Mouse (Mus musculus) lung, embryonic 15.5 days (tissue): ENCODE measurements around the gene Ucp2. TPM values are rescaled to one million over a fixed set of nuclear protein-coding genes. Genes with fewer than 3 reads are reported as not detected.
"Not testable (repeated sequence)": the region's sequence is repeated elsewhere in the genome, so short reads cannot be mapped to it uniquely, and the experiment has no call there.

Experiments
- ATAC-seq: fragments of 200-750 bp; cut with Nextera tagmentation; 2 replicates; pipeline ENCODE4 v1.8.0; 2017; ENCODE audit warnings: moderate number of reproducible peaks, borderline replicate concordance; ENCODE audit not compliant: low FRiP score, low TSS enrichment; ENCODE audit errors: extremely low read depth
- H3K27ac ChIP-seq: fragments of 300-500 bp; sonication (generic); 2 replicates; pipeline ENCODE4 v1.5.1; 2015; ENCODE audit warnings: moderate library complexity, mild to moderate bottlenecking, inconsistent platforms
- H3K27me3 ChIP-seq: fragments of 300-500 bp; sonication (generic); 2 replicates; pipeline ENCODE4 v1.6.1; 2015; ENCODE audit warnings: inconsistent platforms
- H3K36me3 ChIP-seq: fragments of 300-500 bp; sonication (generic); 2 replicates; pipeline ENCODE4 v1.6.1; 2015; ENCODE audit warnings: inconsistent platforms
- H3K4me1 ChIP-seq: fragments of 300-500 bp; sonication (generic); 2 replicates; pipeline ENCODE4 v1.6.1; 2015; ENCODE audit warnings: inconsistent platforms
- H3K4me2 ChIP-seq: fragments of 300-500 bp; sonication (generic); 2 replicates; pipeline ENCODE4 v1.6.1; 2015; ENCODE audit warnings: inconsistent platforms, mild to moderate bottlenecking, moderate library complexity
- H3K4me3 ChIP-seq: fragments of 300-500 bp; sonication (generic); 2 replicates; pipeline ENCODE4 v1.5.1; 2015; ENCODE audit warnings: mild to moderate bottlenecking, inconsistent platforms
- H3K9ac ChIP-seq: fragments of 300-500 bp; sonication (generic); 2 replicates; pipeline ENCODE4 v1.6.1; 2015; ENCODE audit warnings: inconsistent platforms
- H3K9me3 ChIP-seq: fragments of 300-500 bp; sonication (generic); 2 replicates; pipeline ENCODE4 v1.6.1; 2016; ENCODE audit warnings: inconsistent platforms
- WGBS: fragments of 180-500 bp; shearing (Covaris S2); methylation state at CpG from one replicate; pipeline ENCODE4 v1.1.7; 2015; 5-methylcytosine and 5-hydroxymethylcytosine counted together
- polyA plus RNA-seq: library from polyadenylated mRNA; unstranded; fragments of >200 nt; fragmentation: Nextera tagmentation; extraction: Ambion mirVana; gene quantifications from 2 replicates; pipeline ENCODE4 v1.2.1, GENCODE M21; 2015

Gene Ucp2
- polyA plus RNA-seq, 1 experiment from 2014 or later = 279 TPM

DNA sequence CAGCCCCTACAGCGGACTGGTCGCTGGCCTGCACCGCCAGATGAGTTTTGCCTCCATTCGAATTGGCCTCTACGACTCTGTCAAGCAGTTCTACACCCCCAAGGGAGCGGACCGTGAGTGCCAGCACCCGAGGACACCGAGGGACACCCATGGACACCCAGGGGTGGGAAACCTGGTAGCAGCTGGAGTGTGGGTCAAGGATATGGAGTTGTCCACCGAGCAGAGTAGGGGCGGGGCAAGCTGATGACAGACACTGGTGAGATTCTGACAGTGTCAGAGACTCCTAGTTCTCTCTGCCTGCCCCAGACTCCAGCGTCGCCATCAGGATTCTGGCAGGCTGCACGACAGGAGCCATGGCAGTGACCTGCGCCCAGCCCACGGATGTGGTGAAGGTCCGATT lies 13.0 kb upstream of the Ucp2 start:
- Histone ChIP-seq H3K4me2 (no peak overlapping the region), H3K4me1 (no peaks in the 10 kb centered on the region), H3K9me3 (no peaks in the 10 kb centered on the region), H3K9ac (no peak overlapping the region), H3K36me3 (no peaks in the 10 kb centered on the region), H3K4me3 (no peak overlapping the region), H3K27me3 (no peaks in the 10 kb centered on the region), H3K27ac (no peak overlapping the region)
- 76% methylated on average over 17 of the region's 17 CpGs for WGBS
- no peak for ATAC-seq

DNA sequence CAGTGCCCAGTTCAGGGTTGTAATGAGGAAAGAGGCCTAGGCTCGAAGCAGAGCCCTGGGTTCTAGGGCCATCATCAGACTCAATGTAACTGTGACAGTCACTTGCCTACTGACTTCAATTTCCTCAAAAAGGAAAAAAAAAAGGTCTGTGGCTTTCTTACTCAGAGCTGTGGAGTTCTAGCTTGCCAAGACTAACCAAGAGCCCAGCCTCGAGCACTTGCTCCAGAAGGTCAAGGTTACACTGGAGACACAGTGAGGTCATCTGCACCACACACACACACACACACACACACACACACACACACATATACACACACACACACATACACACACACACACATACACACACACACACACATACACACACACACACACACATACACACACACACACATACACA lies 11.1 kb upstream of the Ucp2 start:
- not testable (repeated sequence) for H3K27me3 ChIP-seq, H3K4me3 ChIP-seq, H3K4me2 ChIP-seq, H3K9me3 ChIP-seq, H3K27ac ChIP-seq, H3K9ac ChIP-seq, H3K36me3 ChIP-seq, ATAC-seq, H3K4me1 ChIP-seq
- 68% methylated on average over 2 of the region's 2 CpGs for WGBS

DNA sequence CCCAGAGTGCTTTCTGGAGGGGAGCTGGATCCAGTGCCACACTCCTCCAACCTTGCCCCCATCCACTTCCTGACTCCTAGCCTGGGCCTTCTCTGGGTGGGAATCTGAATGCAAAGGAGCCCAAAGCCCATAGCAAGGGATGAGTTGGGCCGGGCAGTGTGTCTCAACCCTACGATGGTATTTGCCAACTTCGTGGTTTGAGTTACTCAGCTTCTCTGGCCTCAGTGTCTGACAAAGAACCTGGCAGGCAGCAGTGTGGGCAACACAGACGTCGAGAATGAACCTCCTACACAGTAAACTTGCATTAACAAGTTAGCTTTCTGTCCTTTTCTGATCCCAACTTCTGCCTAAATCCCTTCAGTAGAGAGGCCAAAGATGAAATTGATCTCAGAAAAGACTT lies 8.6 kb upstream of the Ucp2 start:
- peaks cover 10% of the 10 kb centered on the region; the same call in 1 of the 2 replicates for H3K4me1 ChIP-seq
- no peak overlapping the region for H3K4me3 ChIP-seq
- H3K4me2 ChIP-seq = no peak overlapping the region
- no peak overlapping the region for H3K9ac ChIP-seq
- no peak for ATAC-seq
- no peaks in the 10 kb centered on the region for H3K27me3 ChIP-seq
- H3K36me3 ChIP-seq = no peaks in the 10 kb centered on the region
- 82% methylated on average over 5 of the region's 5 CpGs for WGBS
- H3K27ac ChIP-seq = no peak overlapping the region
- H3K9me3 ChIP-seq = no peaks in the 10 kb centered on the region

DNA sequence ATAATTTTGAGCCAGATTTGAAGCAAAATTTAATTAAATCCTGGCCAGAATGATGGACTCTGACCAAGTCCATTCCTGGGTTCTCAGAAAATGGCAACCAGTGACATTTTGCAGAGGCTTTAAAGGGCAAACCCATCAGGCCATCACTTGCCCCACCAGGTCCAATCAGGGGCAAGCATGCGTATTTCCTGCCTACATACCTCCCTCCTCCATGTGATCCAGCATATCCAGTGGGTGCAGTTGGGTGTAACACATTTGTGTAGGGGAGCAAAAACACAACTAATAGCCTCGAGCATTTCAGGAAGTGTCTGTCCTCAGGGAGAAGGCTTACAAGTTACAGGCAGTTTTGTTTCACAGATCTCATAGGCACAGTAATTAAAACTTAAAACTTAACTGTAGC lies 5.8 kb upstream of the Ucp2 start:
- Histone ChIP-seq H3K4me1 (peaks cover 10% of the 10 kb centered on the region; the same call in 1 of the 2 replicates), H3K4me3 (no peak overlapping the region), H3K36me3 (no peaks in the 10 kb centered on the region), H3K27ac (no peak overlapping the region), H3K4me2 (no peak overlapping the region), H3K9ac (no peak overlapping the region), H3K27me3 (no peaks in the 10 kb centered on the region), H3K9me3 (no peaks in the 10 kb centered on the region)
- no peak for ATAC-seq
- WGBS = 67% methylated on average over 2 of the region's 2 CpGs

DNA sequence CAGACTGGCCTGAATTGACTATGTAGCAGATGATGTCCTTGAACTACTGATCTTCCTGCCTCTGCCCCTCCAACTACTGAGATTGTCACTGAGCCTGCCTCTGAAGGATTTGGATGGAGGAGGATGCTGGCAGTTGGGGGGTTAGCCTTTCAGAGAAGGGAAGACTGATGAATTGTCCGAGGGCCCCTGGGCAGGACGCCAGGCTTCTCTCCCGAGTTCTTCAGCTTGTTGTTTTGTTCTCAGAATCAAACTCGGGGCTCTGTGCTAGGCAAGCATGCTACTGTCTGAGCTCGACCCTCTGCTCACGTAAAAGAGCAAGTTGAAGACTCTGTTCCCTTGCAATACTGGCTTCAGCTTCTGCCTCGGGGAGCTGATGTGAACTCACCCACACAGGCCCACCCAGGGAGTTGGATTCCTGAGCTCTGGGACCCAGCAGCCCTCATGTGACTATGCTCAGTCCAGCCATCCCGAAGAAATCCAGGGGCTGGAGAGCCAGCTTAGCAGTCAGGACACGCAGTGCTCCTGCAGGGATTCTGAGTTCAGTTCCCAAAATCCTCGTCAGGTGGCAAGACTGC lies 4.6 kb upstream of the Ucp2 start:
- no peak for ATAC-seq
- Histone ChIP-seq H3K9ac (no peak overlapping the region), H3K4me3 (no peak overlapping the region), H3K27ac (no peak overlapping the region), H3K9me3 (no peaks in the 10 kb centered on the region), H3K4me2 (0 out of 2 replicates have a peak overlapping the region, but pooled peaks have one; percentile 3), H3K36me3 (no peaks in the 10 kb centered on the region), H3K4me1 (peaks cover 20% of the 10 kb centered on the region), H3K27me3 (no peaks in the 10 kb centered on the region)
- 24% methylated on average over 10 of the region's 10 CpGs for WGBS

DNA sequence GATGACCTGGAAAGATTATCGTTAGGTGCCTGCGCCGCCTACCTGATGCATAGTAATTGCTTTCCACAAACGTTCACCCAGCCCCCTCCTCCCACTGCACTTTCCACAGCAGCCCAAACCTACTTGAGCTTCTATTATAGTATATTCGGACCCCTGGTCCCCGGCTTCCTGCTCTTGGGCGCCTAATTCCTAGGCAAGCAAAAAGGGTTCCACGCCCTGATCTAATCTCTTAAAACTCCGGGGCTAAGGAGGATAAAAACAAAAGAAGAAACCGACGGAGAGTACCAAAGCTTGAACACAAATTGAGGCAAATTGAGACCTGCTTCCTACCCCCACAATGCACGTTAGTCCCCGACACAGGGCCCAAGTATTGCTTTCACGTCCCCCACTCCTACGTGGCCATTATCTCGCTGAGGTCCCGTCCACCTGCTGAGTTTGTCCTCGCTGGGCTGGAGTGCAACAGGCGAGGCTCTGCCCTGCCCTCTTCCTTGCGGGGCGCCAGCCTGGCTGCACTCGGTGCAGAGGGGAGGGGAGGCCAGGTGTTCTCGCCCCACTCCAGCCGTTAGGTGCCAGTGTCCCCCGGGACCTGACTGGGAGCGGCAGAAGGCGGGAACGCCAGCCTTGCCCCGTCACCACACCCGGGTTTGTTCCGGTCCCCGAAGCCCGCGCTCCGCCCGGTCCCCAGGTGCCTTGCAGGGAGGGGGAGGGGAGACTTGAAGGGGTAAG lies 583 bp upstream of the Ucp2 start:
- H3K9me3 ChIP-seq = no peaks in the 10 kb centered on the region
- 4% methylated on average over 33 of the region's 36 CpGs for WGBS
- H3K4me3 ChIP-seq = peak overlapping the region; percentile 57
- peak overlapping the region; percentile 86 for H3K27ac ChIP-seq
- peak; percentile 68 for ATAC-seq
- H3K4me2 ChIP-seq = peak overlapping the region; percentile 94
- H3K9ac ChIP-seq = peak overlapping the region; percentile 55
- no peaks in the 10 kb centered on the region for H3K27me3 ChIP-seq
- 0 out of 2 replicates have a peak, but pooled peaks cover 9% of the 10 kb centered on the region for H3K36me3 ChIP-seq
- H3K4me1 ChIP-seq = peaks cover 49% of the 10 kb centered on the region

DNA sequence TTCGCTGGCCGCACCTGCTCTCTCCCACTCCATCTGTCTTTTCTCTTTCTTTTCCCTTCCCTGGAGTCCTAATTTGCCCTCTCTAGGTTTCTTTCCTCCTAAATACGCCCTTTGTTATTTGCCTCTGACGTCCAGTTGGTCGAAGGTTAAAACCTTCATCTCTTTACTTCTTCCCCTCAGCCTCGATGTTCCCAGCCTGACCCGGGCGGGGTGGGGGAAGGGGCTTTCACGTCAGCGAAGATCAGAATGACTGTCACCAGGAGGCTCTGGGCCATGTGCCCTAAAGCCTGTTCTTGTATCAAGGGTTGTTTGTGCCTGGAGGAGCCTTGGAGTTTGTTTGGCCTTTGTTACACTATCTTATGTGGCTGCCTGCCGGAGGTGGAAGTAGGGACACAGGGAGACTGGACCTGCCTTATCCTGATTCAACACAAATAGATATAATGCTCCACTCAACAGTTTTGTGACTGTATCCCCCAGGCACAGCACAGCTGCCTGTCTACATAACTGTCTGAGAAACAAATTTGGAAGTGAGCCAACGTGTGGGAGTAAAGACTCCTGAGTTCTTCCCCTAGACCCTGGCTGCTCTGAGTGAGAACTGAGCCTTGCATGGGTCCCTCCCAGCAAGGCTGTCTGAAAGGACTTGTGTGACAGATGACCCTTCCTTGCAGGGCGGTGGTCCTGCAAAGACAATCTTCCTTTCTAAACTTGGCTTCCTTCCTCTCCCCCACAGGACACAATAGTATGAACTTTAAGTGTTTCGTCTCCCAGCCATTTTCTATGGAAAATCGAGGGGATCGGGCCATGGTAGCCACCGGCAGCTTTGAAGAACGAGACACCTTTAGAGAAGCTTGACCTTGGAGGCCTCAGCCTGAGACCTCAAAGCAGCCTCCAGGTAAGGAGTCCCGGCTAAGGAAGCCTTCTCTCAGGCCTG lies 612 bp downstream of the Ucp2 start:
- peak overlapping the region; percentile 86 for H3K27ac ChIP-seq
- no peaks in the 10 kb centered on the region for H3K9me3 ChIP-seq
- peaks cover 20% of the 10 kb centered on the region; the same call in 1 of the 2 replicates for H3K36me3 ChIP-seq
- H3K4me1 ChIP-seq = peaks cover 40% of the 10 kb centered on the region
- peak overlapping the region; percentile 94 for H3K4me2 ChIP-seq
- WGBS = 19% methylated on average over 19 of the region's 19 CpGs
- peak; percentile 63 for ATAC-seq
- H3K9ac ChIP-seq = peak overlapping the region; percentile 55
- H3K4me3 ChIP-seq = peak overlapping the region; percentile 57
- no peaks in the 10 kb centered on the region for H3K27me3 ChIP-seq

DNA sequence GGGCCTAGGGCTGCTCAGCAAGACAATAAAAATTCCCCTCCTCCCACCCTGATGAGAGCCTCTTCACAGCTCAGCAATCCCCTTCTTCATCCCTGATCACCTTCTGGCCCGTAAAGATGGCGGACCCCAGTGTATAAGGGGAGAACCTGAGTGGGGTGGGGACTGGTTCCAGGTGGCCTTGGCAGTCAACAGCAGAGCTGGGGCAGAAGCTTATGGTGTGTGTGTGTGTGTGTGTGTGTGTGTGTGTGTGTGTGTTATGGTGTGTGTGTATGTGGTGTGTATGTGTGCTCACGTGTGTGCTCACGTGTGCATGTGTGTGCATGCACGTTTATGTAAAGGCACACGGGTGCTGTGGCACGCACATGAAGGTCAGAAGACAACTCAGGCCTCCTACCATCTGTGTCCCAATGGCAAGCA lies 1.3 kb downstream of the Ucp2 start:
- H3K4me1 ChIP-seq = peaks cover 38% of the 10 kb centered on the region
- peak overlapping the region; percentile 94 for H3K4me2 ChIP-seq
- H3K9ac ChIP-seq = peak overlapping the region; percentile 55
- WGBS = 73% methylated on average over 7 of the region's 7 CpGs
- H3K9me3 ChIP-seq = no peaks in the 10 kb centered on the region
- no peak for ATAC-seq
- no peaks in the 10 kb centered on the region for H3K27me3 ChIP-seq
- H3K36me3 ChIP-seq = peaks cover 23% of the 10 kb centered on the region; the same call in 1 of the 2 replicates
- peak overlapping the region; percentile 57 for H3K4me3 ChIP-seq
- H3K27ac ChIP-seq = peak overlapping the region; percentile 86

DNA sequence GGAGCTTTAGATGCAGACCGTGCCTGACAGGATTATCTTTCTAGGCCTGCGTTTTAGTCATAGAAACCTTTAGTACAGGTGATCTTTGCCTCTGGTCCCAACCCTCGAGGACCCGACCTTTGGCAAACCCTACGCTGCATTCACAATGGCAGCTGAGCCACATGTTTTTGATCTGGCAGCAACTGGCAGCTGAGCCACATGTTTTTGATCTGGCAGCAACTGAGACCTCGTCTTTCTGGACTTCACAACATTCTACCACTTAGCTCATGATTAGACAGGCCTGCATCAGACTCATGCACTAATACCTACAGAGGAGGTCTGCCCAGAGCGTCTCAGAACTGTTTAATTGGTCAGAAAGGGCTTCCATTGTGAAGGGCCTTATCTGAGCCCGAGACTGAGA lies 1.9 kb downstream of the Ucp2 start:
- Histone ChIP-seq H3K36me3 (peaks cover 26% of the 10 kb centered on the region; the same call in 1 of the 2 replicates), H3K27ac (peak overlapping the region; percentile 86), H3K27me3 (no peaks in the 10 kb centered on the region), H3K9me3 (no peaks in the 10 kb centered on the region), H3K4me3 (peak overlapping the region; percentile 57), H3K9ac (peak overlapping the region; percentile 15; the same call in 1 of the 2 replicates), H3K4me1 (peaks cover 38% of the 10 kb centered on the region), H3K4me2 (peak overlapping the region; percentile 94)
- ATAC-seq = no peak
- WGBS = 50% methylated on average over 8 of the region's 8 CpGs

DNA sequence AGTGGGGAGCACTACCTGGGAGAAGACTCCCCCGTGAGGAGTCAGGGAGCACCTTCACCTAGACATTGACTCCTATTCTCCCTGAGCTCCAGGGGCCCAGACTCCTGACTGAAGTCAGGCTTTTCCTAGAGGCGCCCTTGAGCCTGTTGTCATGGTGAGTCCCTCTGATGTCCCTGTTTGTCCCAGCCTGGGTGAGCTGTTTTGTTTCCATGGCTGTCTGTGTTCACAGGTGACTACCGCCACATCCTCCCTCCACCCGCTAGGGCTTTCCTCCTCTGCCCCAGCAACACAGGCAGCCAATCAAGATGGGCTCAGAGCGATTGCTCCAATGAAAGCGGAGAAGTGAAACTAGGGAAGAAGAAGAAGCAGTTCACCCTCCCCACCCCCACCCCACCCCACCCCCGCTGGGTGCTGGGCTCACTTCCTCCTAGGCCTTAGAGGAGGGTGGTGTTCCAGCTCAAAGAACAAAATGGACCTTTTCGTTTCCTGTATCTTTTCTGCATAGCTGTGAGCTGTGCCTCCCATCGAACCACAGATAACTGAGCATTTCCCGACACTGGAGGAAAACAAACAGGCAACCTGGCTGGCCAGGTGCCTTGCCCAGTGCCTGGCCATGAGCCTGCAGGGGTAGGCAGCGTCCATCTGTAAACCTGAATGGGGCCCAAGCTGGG lies 2.6 kb downstream of the Ucp2 start:
- peak overlapping the region; percentile 57 for H3K4me3 ChIP-seq
- H3K4me1 ChIP-seq = peaks cover 38% of the 10 kb centered on the region
- peak overlapping the region; percentile 15; the same call in 1 of the 2 replicates for H3K9ac ChIP-seq
- H3K4me2 ChIP-seq = peak overlapping the region; percentile 94
- H3K36me3 ChIP-seq = peaks cover 26% of the 10 kb centered on the region; the same call in 1 of the 2 replicates
- 36% methylated on average over 11 of the region's 11 CpGs for WGBS
- peak; percentile 40 for ATAC-seq
- no peaks in the 10 kb centered on the region for H3K27me3 ChIP-seq
- H3K27ac ChIP-seq = peak overlapping the region; percentile 86
- H3K9me3 ChIP-seq = no peaks in the 10 kb centered on the region

DNA sequence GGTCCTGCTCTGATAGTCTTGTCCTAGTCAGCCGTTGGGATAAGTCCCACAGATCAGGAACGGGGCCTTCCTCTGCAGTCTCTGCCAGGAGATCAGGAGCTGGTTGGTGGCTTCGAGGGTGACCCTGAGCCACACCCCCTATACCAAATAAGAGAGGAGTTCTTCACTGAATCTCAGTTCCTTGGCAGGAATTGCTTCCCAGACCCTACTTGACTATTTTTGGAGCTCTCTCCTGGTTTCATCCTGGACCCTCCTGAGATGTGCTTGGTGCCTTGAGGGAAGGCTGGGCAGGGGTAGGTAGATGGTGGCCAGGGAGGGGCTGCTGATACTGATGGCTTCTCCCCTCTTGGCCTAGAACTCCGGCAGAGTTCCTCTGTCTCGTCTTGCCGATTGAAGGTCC lies 3.2 kb downstream of the Ucp2 start:
- no peaks in the 10 kb centered on the region for H3K9me3 ChIP-seq
- peak overlapping the region; percentile 86 for H3K27ac ChIP-seq
- peak overlapping the region; percentile 57; the same call in 1 of the 2 replicates for H3K4me3 ChIP-seq
- peaks cover 38% of the 10 kb centered on the region for H3K4me1 ChIP-seq
- 63% methylated on average over 6 of the region's 6 CpGs for WGBS
- ATAC-seq = no peak
- no peak overlapping the region for H3K9ac ChIP-seq
- H3K27me3 ChIP-seq = no peaks in the 10 kb centered on the region
- H3K4me2 ChIP-seq = peak overlapping the region; percentile 94
- H3K36me3 ChIP-seq = peaks cover 26% of the 10 kb centered on the region; the same call in 1 of the 2 replicates
